Mouse (Mus musculus) spleen, adult 2 months (tissue): ENCODE results near the gene Gpr37l1. TPM values are rescaled to one million over a fixed set of nuclear protein-coding genes. Genes with fewer than 3 reads are reported as not detected.

ENCODE experiments used
- DNase-seq, 2 experiments: peaks; one replicate each; pipeline versions ENCODE4 v3.0.0 to v3.0.0-alpha.2; 2012 to 2021; ENCODE audit warnings: low spot score in 2 of 2, low read depth in 1 of 2
- H3K27ac ChIP-seq: fragments of 200-500 bp; 2 replicates; pipeline ENCODE4 v1.5.1; 2012; ENCODE audit warnings: low read length, inconsistent platforms; ENCODE audit not compliant: insufficient read depth
- H3K27me3 ChIP-seq: fragments of 200-500 bp; 2 replicates; pipeline ENCODE4 v1.6.1; 2012; ENCODE audit warnings: mild to moderate bottlenecking, moderate library complexity, low read length, inconsistent platforms; ENCODE audit not compliant: control insufficient read depth, insufficient read depth
- H3K36me3 ChIP-seq: fragments of 200-500 bp; 2 replicates; pipeline ENCODE4 v1.6.1; 2012; ENCODE audit warnings: mild to moderate bottlenecking, low read length, inconsistent platforms; ENCODE audit not compliant: control insufficient read depth, insufficient read depth
- H3K4me1 ChIP-seq: fragments of 200-500 bp; 2 replicates; pipeline ENCODE4 v1.6.1; 2011; ENCODE audit warnings: inconsistent platforms; ENCODE audit not compliant: control insufficient read depth, insufficient read depth, insufficient read length
- H3K4me3 ChIP-seq: fragments of 200-500 bp; 2 replicates; pipeline ENCODE4 v1.5.1; 2011; ENCODE audit warnings: mild to moderate bottlenecking, inconsistent platforms; ENCODE audit not compliant: insufficient read depth, insufficient read length; ENCODE audit errors: extremely low read depth
- CTCF ChIP-seq: fragments of 200-500 bp; IDR thresholded peaks from 2 replicates; pipeline ENCODE4 v1.5.1; 2011; ENCODE audit warnings: mild to moderate bottlenecking, inconsistent platforms; ENCODE audit not compliant: insufficient read depth, insufficient read length, insufficient replicate concordance; ENCODE audit errors: extremely low read depth
- POLR2A ChIP-seq: fragments of 200-500 bp; IDR thresholded peaks from 2 replicates; pipeline ENCODE4 v1.6.1; 2011; ENCODE audit warnings: low read depth, low read length, inconsistent platforms
- WGBS: fragments of 180-500 bp; shearing (Covaris S2); methylation state at CpG from one replicate; pipeline ENCODE4 v1.1.7; 2018; 5-methylcytosine and 5-hydroxymethylcytosine counted together
- polyA plus RNA-seq: library from polyadenylated mRNA; depleted of rRNA; stranded (reverse); fragments of >200 nt; gene quantifications from 2 replicates; pipeline ENCODE4 v1.2.3, GENCODE M21; 2012

The Gpr37l1 gene
- polyA plus RNA-seq, 1 experiment, result 0.16 TPM

GRCm38 (mm10) chr1:135171984-135172383 lies 4.5 kb upstream of the Gpr37l1 start:
- whole genome bisulfite sequencing, result 66% methylated on average over 6 of the region's 6 CpGs
- no peak for TF ChIP-seq CTCF
- TF ChIP-seq POLR2A, result no peak
- Histone ChIP-seq H3K4me1 (no peaks in the 10 kb centered on the region), H3K27me3 (no peaks in the 10 kb centered on the region), H3K36me3 (no peaks in the 10 kb centered on the region), H3K4me3 (no peak overlapping the region), H3K27ac (no peak overlapping the region)
- no peak for DNase-seq

- TF ChIP-seq POLR2A, result no peak
- no peak for TF ChIP-seq CTCF
Measured at GRCm38 (mm10) chr1:135171202-135171601, 3.7 kb upstream of the Gpr37l1 start.

GRCm38 (mm10) chr1:135170299-135170698 lies 2.8 kb upstream of the Gpr37l1 start:
- TF ChIP-seq POLR2A (no peak), CTCF (no peak)
- no peaks in the 10 kb centered on the region for H3K27me3 ChIP-seq
- no peak for DNase-seq
- H3K27ac ChIP-seq, result no peak overlapping the region
- 65% methylated on average over 10 of the region's 10 CpGs for WGBS
- no peaks in the 10 kb centered on the region for H3K36me3 ChIP-seq
- no peak overlapping the region for H3K4me3 ChIP-seq
- no peaks in the 10 kb centered on the region for H3K4me1 ChIP-seq

More at GRCm38 (mm10) chr1:135171202-135171601, 3.7 kb upstream of the Gpr37l1 start:
- Histone ChIP-seq H3K36me3 (no peaks in the 10 kb centered on the region), H3K27me3 (no peaks in the 10 kb centered on the region), H3K4me3 (no peak overlapping the region), H3K27ac (no peak overlapping the region), H3K4me1 (no peaks in the 10 kb centered on the region)
- WGBS, result 81% methylated on average over 7 of the region's 7 CpGs
- no peak for DNase-seq

GRCm38 (mm10) chr1:135169556-135170224 lies 2.2 kb upstream of the Gpr37l1 start:
- 64% methylated on average over 12 of the region's 12 CpGs for WGBS
- H3K27ac ChIP-seq, result no peak overlapping the region
- no peak overlapping the region for H3K4me3 ChIP-seq

GRCm38 (mm10) chr1:135168453-135169200 lies 1.1 kb upstream of the Gpr37l1 start:
- DNase-seq, result no peak
- no peaks in the 10 kb centered on the region for H3K36me3 ChIP-seq
- TF ChIP-seq CTCF, result no peak
- no peak for TF ChIP-seq POLR2A
- H3K4me1 ChIP-seq, result no peaks in the 10 kb centered on the region
- H3K27ac ChIP-seq, result no peak overlapping the region
- H3K27me3 ChIP-seq, result no peaks in the 10 kb centered on the region
- WGBS, result 88% methylated on average over 10 of the region's 10 CpGs
- no peak overlapping the region for H3K4me3 ChIP-seq

More at GRCm38 (mm10) chr1:135169556-135170224, 2.2 kb upstream of the Gpr37l1 start:
- Histone ChIP-seq H3K36me3 (no peaks in the 10 kb centered on the region), H3K27me3 (no peaks in the 10 kb centered on the region), H3K4me1 (no peaks in the 10 kb centered on the region)
- DNase-seq, result no peak
- TF ChIP-seq POLR2A, result no peak

- H3K27me3 ChIP-seq, result no peaks in the 10 kb centered on the region
- no peaks in the 10 kb centered on the region for H3K36me3 ChIP-seq
- TF ChIP-seq CTCF, result no peak
- no peak for TF ChIP-seq POLR2A
- DNase-seq, result no peak
- no peak overlapping the region for H3K27ac ChIP-seq
- WGBS, result 93% methylated on average over 6 of the region's 6 CpGs
- no peak overlapping the region for H3K4me3 ChIP-seq
- no peaks in the 10 kb centered on the region for H3K4me1 ChIP-seq
Measured at GRCm38 (mm10) chr1:135162720-135163119, 4.8 kb downstream of the Gpr37l1 start.
